Mouse (Mus musculus): ENCODE results near the gene Btbd17.

DNA sequence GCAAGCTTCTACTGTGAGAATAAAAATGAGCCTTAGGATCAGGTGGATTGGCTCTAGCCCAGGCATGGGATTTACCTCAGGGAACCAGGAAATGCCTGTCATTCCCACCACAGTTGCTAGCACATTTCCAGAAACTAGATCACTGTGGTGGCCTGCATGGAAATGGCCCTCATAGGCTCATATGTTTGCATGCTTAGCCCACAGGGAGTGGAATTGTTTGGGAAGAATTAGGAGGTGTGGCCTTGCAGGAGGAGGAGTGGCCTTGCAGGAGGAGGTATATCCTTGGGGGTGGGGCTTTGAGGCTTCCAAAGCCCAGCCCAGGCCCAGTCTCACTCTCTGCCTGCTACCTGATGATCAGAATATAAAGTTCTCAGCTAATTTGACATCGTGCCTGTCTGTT, 6.2 kb upstream of the Btbd17 start:
- TF ChIP-seq TCF3 (IDR thresholded peaks at IDR 0.05; ENCODE audit: insufficient read length, low read depth) (no peak), MYOG (IDR thresholded peaks at IDR 0.05; ENCODE audit: control insufficient read depth in 1 of 3, insufficient read depth in 1 of 3, insufficient read length in 2 of 3, low read depth in 2 of 3) (no peak), E2F4 (IDR thresholded peaks at IDR 0.05; ENCODE audit: insufficient read depth) (no peak), POLR2A (IDR thresholded peaks at IDR 0.05; ENCODE audit: insufficient read length, low read depth) (no peak), POLR2AphosphoS2 (IDR thresholded peaks at IDR 0.05; ENCODE audit: insufficient read length, low read depth) (no peak), SRF (IDR thresholded peaks at IDR 0.05; ENCODE audit: control insufficient read depth, insufficient read length, low read depth) (no peak), MAX (IDR thresholded peaks at IDR 0.05; ENCODE audit: low read depth) (no peak), TCF12 (IDR thresholded peaks at IDR 0.05; ENCODE audit: insufficient read depth, poor library complexity, severe bottlenecking) (no peak), MYOD1 (IDR thresholded peaks at IDR 0.05; ENCODE audit: control insufficient read depth in 1 of 3, insufficient read length in 2 of 3, low read depth in 2 of 3) (no peak)
